Mouse (Mus musculus): Measurements from ENCODE around the gene Map3k21.

DNA sequence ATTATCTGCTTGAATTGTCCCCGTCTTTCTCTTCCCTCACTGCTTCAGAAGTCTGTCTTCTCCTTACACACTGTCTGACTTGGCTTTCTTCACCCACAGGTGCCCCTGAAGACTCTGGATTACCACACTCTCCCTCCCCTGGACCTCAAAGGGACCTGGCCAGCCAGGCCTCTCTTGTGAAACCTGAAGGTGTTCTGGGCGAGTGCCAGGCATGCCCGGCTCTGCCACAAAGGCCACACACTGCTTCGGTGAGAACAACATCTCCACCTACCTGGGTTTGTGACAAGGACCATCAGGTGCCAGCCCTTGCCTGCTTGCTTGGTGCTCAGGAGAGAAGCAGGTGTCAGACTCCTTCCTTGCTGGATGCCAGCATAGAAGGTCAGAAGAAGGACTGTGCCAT lies 34.3 kb downstream of the Map3k21 start:
- TF ChIP-seq POLR2A (IDR thresholded peaks at IDR 0.05; ENCODE audit: insufficient read depth, low read depth, low read length): no peak
- TF ChIP-seq CTCF (IDR thresholded peaks at IDR 0.05; ENCODE audit: insufficient read depth, low read depth, low read length): no peak

Measured in olfactory bulb, adult 2 months (tissue).